Mouse (Mus musculus): ENCODE data around the gene Kremen1.

Kremen1 gene

GRCm38 (mm10) chr11:5261508-5262392 lies at the start of gene Kremen1:
Gene Kremen1, minus strand, starts transcription at chr11:5261558.
- DNase-seq, result peak; percentile 97 to 99

GRCm38 (mm10) chr11:5307024-5307905 lies 45.9 kb upstream of the Kremen1 start:
- peak; percentile 42 to 45 for DNase-seq

- DNase-seq, result no peak
These were observed 44.7 kb upstream of the Kremen1 start for GRCm38 (mm10) chr11:5306017-5306416.

GRCm38 (mm10) chr11:5304526-5304925 lies 43.2 kb upstream of the Kremen1 start:
- no peak for DNase-seq

- no peak for DNase-seq
These were observed 36.6 kb upstream of the Kremen1 start for GRCm38 (mm10) chr11:5298007-5298372.

- peak; percentile 52 to 62 for DNase-seq
These were observed 36.0 kb upstream of the Kremen1 start for GRCm38 (mm10) chr11:5297148-5298006.

GRCm38 (mm10) chr11:5296576-5297115 lies 35.3 kb upstream of the Kremen1 start:
- DNase-seq, result no peak

- DNase-seq, result no peak
These were observed 33.4 kb upstream of the Kremen1 start for GRCm38 (mm10) chr11:5294805-5295204.

GRCm38 (mm10) chr11:5290691-5291090 lies 29.3 kb upstream of the Kremen1 start:
- DNase-seq, result peak; percentile 82 to 86

- DNase-seq, result no peak
These were observed 28.6 kb upstream of the Kremen1 start for GRCm38 (mm10) chr11:5289826-5290580.

- DNase-seq, result no peak
These were observed 22.6 kb upstream of the Kremen1 start for GRCm38 (mm10) chr11:5283987-5284386.

- DNase-seq, result no peak
These were observed 19.6 kb upstream of the Kremen1 start for GRCm38 (mm10) chr11:5280932-5281331.

GRCm38 (mm10) chr11:5278463-5278862 lies 17.1 kb upstream of the Kremen1 start:
- no peak for DNase-seq

- no peak for DNase-seq
These were observed 16.1 kb upstream of the Kremen1 start for GRCm38 (mm10) chr11:5277307-5277971.

- DNase-seq, result no peak
These were observed 13.9 kb upstream of the Kremen1 start for GRCm38 (mm10) chr11:5275216-5275615.

- no peak for DNase-seq
These were observed 11.3 kb upstream of the Kremen1 start for GRCm38 (mm10) chr11:5272536-5273234.

- no peak for DNase-seq
These were observed 10.7 kb upstream of the Kremen1 start for GRCm38 (mm10) chr11:5272066-5272360.

GRCm38 (mm10) chr11:5271274-5272065 lies 10.1 kb upstream of the Kremen1 start:
- DNase-seq, result no peak

- no peak for DNase-seq
These were observed 8.6 kb upstream of the Kremen1 start for GRCm38 (mm10) chr11:5269846-5270461.

All from cerebellum, postnatal 25 days (tissue).